Mouse (Mus musculus) right cerebral cortex, adult 2 months (tissue): ENCODE measurements around the gene Ddx28.
A peak's percentile ranks its signal among the peaks of the same experiment; 100 is the strongest.

Source experiments
- DNase-seq, 2 experiments: peaks; one replicate each; pipeline ENCODE4 v3.0.0; 2021 to 2022; ENCODE audit warnings: low spot score in 2 of 2

Gene Ddx28

GRCm38 (mm10) chr8:105966692-105967311 lies 44.9 kb downstream of the Ddx28 start:
- no peak for DNase-seq

DNA sequence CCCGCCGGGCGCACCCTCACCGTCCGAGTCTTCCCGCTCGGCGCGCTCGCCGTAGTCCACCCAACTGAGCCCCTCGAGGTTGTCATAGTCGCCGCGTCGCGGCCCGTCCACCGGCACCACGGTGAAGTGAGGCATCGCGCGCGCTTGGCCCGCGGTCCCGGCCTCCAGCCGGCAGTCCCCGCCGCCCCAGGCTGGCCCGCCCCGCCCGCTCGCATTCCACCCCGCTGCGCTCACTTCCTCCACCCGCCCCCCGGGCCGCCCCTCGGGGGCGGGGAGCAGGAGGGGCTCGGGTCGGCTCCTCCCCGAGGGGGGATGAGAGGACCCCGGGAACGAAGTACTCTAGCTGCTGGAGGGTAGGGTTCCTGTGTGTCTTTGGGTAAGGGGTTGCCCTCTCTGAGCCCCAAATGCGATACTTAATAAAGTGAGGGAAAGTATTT lies 45.8 kb downstream of the Ddx28 start, which contains the start of gene Slc12a4:
Gene Slc12a4, minus strand, starts transcription at position 193 of the 437 bp plus-strand sequence.
- DNase-seq = peak in 1 of 2 experiments; percentile 28

- DNase-seq = no peak
Observed at GRCm38 (mm10) chr8:105965266-105965904, 46.3 kb downstream of the Ddx28 start.

DNA sequence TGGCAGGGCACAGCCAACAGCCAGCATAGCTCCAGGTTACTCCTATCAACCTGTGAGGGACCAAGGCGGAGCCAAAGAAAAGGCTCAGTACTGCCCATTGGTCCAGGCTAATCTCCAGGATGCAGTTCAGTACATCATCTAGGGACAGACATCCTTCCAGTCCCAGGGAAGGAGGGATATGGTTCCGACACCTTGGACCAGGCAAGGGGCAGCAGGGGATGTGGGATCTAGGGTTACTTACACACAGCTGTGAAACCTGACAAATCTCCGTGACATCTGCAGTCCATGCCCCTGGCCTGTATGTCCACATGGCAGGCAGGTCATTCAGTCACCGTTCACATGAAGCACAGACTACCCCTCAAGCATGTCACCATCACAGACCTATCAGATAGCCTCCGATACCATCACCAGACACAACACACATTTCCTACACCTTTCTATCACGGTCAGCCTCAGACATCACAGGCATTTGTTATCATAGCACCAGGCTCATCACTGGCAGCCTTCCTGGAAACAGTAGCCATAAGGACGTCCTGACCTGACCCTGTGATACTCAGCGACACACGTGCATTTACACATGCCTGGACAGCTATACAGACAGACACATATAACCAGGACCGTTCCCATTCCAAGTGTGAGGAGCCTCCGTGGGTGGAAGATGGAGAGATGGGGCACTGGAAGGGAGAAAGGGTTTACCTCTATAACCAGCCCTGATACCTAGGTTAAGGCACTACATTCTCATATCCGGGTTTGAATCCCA lies 47.0 kb downstream of the Ddx28 start:
- DNase-seq = no peak

DNA sequence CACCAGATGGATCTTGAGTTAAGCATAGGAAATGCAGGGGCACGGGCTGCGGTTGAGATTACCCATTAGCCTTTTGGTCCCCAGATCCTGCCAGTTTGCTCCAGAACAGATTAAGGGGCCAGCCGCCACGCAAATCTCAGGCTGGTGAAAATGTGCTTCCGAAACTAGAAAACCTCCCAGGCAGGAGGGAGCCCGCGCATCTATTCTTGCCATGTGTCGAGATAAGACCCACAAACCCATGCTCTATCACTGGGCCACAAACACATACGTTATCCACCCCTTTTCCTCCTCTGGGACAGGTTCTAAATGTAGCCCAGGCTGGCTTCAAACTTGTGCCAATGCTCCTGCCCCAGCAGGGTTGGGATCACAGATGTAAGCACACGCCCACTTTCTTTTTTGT lies 50.1 kb downstream of the Ddx28 start:
- no peak for DNase-seq

DNA sequence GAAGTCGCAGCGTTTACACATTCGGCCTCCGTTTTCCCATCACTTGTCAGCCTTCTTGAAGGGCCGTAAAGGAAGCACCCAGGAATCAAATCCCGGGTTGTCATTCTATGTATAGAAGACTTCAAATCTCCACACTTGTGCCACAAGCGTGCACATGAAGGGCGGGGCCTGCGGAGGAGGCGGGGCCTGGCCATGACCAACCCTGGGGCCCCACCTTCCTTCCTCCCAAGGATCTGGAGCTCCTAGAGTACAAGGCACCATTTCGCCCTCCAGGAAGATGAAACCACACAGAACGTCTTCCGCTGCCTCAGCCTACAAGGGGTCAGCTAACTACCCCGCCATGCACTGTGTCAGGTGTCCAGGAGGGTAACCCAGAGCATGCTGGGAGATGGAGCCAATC lies 50.6 kb downstream of the Ddx28 start:
- no peak for DNase-seq
